Mouse (Mus musculus) hindbrain, embryonic 14.5 days (tissue): ENCODE results near the gene Rasgrf1. TPM values are rescaled to one million over a fixed set of nuclear protein-coding genes. Genes with fewer than 3 reads are reported as not detected.

Experiments used
- ATAC-seq: fragments of 200-750 bp; cut with Nextera tagmentation; 2 replicates; pipeline ENCODE4 v1.8.0; 2017; ENCODE audit warnings: moderate number of reproducible peaks, mild to moderate bottlenecking, moderate TSS enrichment, moderate library complexity; ENCODE audit not compliant: low FRiP score
- DNase-seq: peaks from one replicate; pipeline ENCODE4 v3.0.0-alpha.2; 2015; ENCODE audit warnings: low spot score
- H3K27ac ChIP-seq: fragments of 300-500 bp; sonication (generic); 2 replicates; pipeline ENCODE4 v1.5.1; 2014; ENCODE audit warnings: mild to moderate bottlenecking, moderate library complexity
- H3K27me3 ChIP-seq: fragments of 300-500 bp; sonication (generic); 2 replicates; pipeline ENCODE4 v1.6.1; 2014; ENCODE audit warnings: mild to moderate bottlenecking, low read length, mixed read lengths; ENCODE audit not compliant: control insufficient read depth, insufficient read depth
- H3K36me3 ChIP-seq: fragments of 300-500 bp; sonication (generic); replicated peaks from 2 replicates; pipeline ENCODE4 v1.6.1; 2014; ENCODE audit not compliant: control insufficient read depth, insufficient read depth
- H3K4me1 ChIP-seq: fragments of 300-500 bp; sonication (generic); replicated peaks from 2 replicates; pipeline ENCODE4 v1.6.1; 2014; ENCODE audit warnings: antibody characterized with exemption, low read length, mixed read lengths; ENCODE audit not compliant: control insufficient read depth, insufficient read depth
- H3K4me2 ChIP-seq: fragments of 300-500 bp; sonication (generic); replicated peaks from 2 replicates; pipeline ENCODE4 v1.6.1; 2014; ENCODE audit warnings: mild to moderate bottlenecking, moderate library complexity
- H3K4me3 ChIP-seq: fragments of 300-500 bp; sonication (generic); replicated peaks from 2 replicates; pipeline ENCODE4 v1.5.1; 2014; ENCODE audit warnings: mild to moderate bottlenecking, low read length
- H3K9ac ChIP-seq: fragments of 300-500 bp; sonication (generic); 2 replicates; pipeline ENCODE4 v1.6.1; 2014
- H3K9me3 ChIP-seq: fragments of 300-500 bp; sonication (generic); 2 replicates; pipeline ENCODE4 v1.6.1; 2016; ENCODE audit warnings: low read length; ENCODE audit not compliant: control insufficient read depth
- WGBS: fragments of 180-500 bp; shearing (Covaris S2); extraction: QIAGEN DNeasy Blood & Tissue Kit; methylation state at CpG from one replicate; pipeline ENCODE4 v1.1.7; 2014; 5-methylcytosine and 5-hydroxymethylcytosine counted together
- polyA plus RNA-seq: library from polyadenylated mRNA; unstranded; fragments of >200 nt; fragmentation: Nextera tagmentation; extraction: Ambion mirVana; gene quantifications from 2 replicates; pipeline ENCODE4 v1.2.1, GENCODE M21; 2014

Gene Rasgrf1
- polyA plus RNA-seq, 1 experiment from 2014 or later, result 10.1 TPM

DNA sequence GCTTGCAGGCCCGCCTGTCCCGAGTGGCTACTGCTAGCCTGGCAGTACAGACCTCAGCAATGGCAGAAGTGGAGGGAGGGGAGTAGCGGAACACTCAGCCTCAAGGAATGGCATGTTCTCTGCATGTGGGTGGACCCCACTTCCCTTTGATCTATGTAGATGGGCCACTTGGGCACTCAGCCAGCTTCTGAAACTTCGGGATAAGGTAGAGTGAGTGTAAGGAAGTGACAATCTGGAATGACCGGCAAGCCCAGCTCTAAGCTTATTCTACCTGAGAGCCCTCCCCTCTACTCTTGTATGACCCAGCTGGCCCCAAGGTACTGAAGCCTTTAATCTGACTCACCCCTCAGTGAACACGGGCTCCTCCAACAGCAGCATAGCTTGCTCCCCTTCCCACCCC lies 98.4 kb downstream of the Rasgrf1 start:
- WGBS, result 89% methylated on average over 6 of the region's 6 CpGs
- H3K4me3 ChIP-seq, result no peak overlapping the region
- 0 out of 2 replicates have a peak, but pooled peaks have one; percentile 8 for ATAC-seq

DNA sequence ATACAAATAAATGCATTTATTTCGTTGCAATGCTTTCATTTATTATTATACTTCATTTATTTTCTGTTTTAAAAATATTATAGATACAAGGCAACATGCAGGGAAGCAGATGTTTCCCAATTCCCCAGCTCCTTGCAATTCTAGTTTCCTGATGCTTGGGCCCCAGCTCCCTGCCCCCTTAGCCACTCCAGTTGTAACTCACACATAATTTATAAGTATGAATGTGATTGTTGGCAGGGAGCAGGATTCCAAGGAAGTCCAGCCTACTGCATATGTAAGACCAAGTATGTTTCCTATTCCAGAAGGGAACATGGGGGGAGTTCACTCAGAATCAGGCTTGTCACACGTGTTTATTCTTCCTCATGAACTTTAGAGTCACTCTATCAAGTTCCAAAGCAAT lies 102.1 kb downstream of the Rasgrf1 start:
- Histone ChIP-seq H3K9ac (no peak overlapping the region), H3K9me3 (no peaks in the 10 kb centered on the region), H3K4me1 (no peaks in the 10 kb centered on the region), H3K36me3 (no peaks in the 10 kb centered on the region), H3K27me3 (no peaks in the 10 kb centered on the region), H3K4me2 (no peak overlapping the region), H3K4me3 (no peak overlapping the region), H3K27ac (no peak overlapping the region)
- 75% methylated on average over 2 of the region's 2 CpGs for WGBS
- no peak for ATAC-seq
- no peak for DNase-seq

More for the DNA sequence above, 98.4 kb downstream of the Rasgrf1 start:
- Histone ChIP-seq H3K9me3 (no peaks in the 10 kb centered on the region), H3K4me1 (no peaks in the 10 kb centered on the region), H3K36me3 (no peaks in the 10 kb centered on the region), H3K27me3 (no peaks in the 10 kb centered on the region), H3K27ac (no peak overlapping the region), H3K4me2 (no peak overlapping the region), H3K9ac (no peak overlapping the region)
- no peak for DNase-seq

DNA sequence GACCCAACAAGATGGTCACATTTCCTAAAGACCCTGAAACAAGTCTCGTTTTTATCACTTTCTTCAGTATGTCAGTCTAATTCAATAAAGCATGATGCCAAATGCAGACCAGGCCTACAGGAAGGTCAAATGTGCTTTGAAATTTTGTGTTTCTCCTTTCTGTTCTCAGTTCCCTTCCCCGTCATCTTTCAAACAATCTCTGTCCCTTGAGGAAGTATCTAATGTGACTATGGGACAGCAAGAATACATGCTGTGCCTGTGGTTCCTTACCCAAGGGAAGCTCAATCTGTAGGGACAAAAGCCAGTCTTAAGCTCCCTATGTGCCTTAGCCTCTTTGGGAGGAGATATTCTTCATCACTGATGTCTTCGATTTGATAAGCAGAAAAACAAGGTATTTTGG lies 104.9 kb downstream of the Rasgrf1 start:
- Histone ChIP-seq H3K9me3 (no peaks in the 10 kb centered on the region), H3K4me3 (no peak overlapping the region), H3K36me3 (no peaks in the 10 kb centered on the region), H3K9ac (no peak overlapping the region), H3K4me1 (no peaks in the 10 kb centered on the region), H3K4me2 (no peak overlapping the region), H3K27ac (no peak overlapping the region), H3K27me3 (no peaks in the 10 kb centered on the region)
- ATAC-seq (no peak), DNase-seq (no peak)
- whole genome bisulfite sequencing, result 90% methylated on average over 3 of the region's 3 CpGs

- ATAC-seq, result no peak
- Histone ChIP-seq H3K4me3 (no peak overlapping the region), H3K4me1 (no peaks in the 10 kb centered on the region), H3K9me3 (no peaks in the 10 kb centered on the region), H3K27me3 (no peaks in the 10 kb centered on the region), H3K36me3 (no peaks in the 10 kb centered on the region), H3K9ac (no peak overlapping the region), H3K4me2 (no peak overlapping the region), H3K27ac (no peak overlapping the region)
- 79% methylated on average over 6 of the region's 6 CpGs for WGBS
- DNase-seq, result no peak
Measured at GRCm38 (mm10) chr9:90016204-90016603, 106.5 kb downstream of the Rasgrf1 start.

GRCm38 (mm10) chr9:90020866-90021265 lies 111.2 kb downstream of the Rasgrf1 start:
- Histone ChIP-seq H3K27me3 (no peaks in the 10 kb centered on the region), H3K4me1 (no peaks in the 10 kb centered on the region), H3K4me2 (no peak overlapping the region), H3K4me3 (no peak overlapping the region), H3K27ac (no peak overlapping the region), H3K9me3 (no peaks in the 10 kb centered on the region), H3K9ac (no peak overlapping the region), H3K36me3 (no peaks in the 10 kb centered on the region)
- 82% methylated on average over 6 of the region's 6 CpGs for WGBS
- DNase-seq, result no peak
- ATAC-seq, result no peak

DNA sequence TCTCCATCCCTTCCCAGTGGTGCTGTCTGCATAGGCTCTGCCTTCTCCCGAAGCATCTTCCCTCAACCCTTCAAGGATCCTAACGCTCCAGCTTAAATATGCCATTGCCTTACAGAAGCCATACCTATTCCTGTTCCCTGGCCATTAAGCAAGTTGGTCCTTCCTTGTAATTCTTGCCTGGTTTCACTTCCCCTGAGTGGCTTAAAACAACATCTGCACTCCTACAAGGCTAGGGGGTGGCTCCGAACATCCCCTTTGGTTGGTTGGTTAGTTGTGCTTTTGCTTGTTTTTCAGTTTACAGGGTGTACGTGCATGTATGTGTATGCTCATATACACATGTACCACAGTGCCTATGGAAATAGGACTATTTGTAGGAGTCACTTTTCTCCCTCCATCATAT lies 111.7 kb downstream of the Rasgrf1 start:
- WGBS, result 92% methylated on average over 4 of the region's 4 CpGs
- Histone ChIP-seq H3K36me3 (no peaks in the 10 kb centered on the region), H3K27me3 (no peaks in the 10 kb centered on the region), H3K9ac (no peak overlapping the region), H3K4me1 (no peaks in the 10 kb centered on the region), H3K27ac (no peak overlapping the region), H3K4me3 (no peak overlapping the region), H3K9me3 (no peaks in the 10 kb centered on the region), H3K4me2 (no peak overlapping the region)
- DNase-seq, result no peak
- no peak for ATAC-seq

DNA sequence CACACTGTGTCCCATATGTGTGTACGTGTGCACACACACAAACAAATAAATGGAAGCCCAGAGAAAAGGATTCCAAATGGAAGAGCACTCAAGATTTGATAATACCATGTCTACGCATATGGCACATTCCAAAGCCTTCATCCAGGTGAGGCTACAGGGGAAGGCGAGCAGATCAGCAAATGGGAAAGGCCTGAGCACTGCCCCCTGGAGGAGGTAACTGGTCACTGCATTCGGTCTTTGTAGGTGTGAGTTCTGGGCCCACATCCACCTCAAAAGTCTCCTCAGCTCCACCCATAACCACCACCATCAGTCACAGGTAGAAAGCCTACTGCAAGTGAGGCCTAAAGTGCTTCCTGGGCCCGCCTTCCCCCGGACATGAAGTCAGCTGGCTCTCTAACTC lies 118.0 kb downstream of the Rasgrf1 start:
- H3K4me1 ChIP-seq, result no peaks in the 10 kb centered on the region
- no peak overlapping the region for H3K9ac ChIP-seq
- H3K9me3 ChIP-seq, result no peaks in the 10 kb centered on the region
- H3K27me3 ChIP-seq, result no peaks in the 10 kb centered on the region
- ATAC-seq (no peak), DNase-seq (no peak)
- WGBS, result 92% methylated on average over 6 of the region's 6 CpGs
- H3K27ac ChIP-seq, result no peak overlapping the region
- no peaks in the 10 kb centered on the region for H3K36me3 ChIP-seq
- no peak overlapping the region for H3K4me2 ChIP-seq
- H3K4me3 ChIP-seq, result no peak overlapping the region

DNA sequence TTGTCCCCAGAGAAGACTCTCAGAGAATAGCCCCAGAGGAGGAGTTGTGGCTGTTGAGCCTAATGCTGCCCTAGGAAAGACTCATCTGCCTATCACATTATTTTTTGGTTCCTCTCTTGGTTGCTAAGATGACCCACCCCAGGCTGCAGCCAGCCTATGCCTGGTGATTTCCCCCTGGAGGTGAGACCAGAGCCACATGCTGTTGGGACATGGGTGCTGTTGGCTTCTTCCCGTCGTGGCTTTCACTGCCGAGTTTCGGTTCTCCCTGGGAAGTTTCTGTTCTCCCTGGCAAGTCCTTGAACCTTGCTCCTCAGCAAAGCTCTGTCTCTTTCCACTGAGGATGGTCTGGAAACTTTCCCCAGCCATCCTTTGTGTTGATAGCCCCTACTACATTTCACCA lies 124.2 kb downstream of the Rasgrf1 start:
- 86% methylated on average over 4 of the region's 4 CpGs for WGBS
- ATAC-seq, result no peak
- no peak overlapping the region for H3K9ac ChIP-seq

DNA sequence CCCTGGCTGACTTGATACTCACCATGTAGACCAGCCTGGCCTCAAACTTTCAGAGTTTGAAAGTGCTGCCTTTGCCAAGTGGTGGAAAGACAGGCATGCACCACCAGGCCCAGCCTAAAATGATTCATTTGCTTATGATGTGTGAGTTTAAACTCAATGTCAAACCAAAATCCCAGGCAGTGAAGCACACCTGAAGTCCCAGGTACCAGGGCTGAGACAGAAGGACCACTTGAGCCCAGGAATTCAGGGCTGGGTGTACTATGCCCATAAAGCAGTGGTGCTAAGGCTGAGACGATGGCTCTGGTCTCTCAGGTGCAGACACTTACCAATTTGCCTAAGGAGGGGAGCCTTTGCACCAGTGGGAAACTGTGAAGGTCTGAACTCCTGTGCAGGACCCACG lies 125.5 kb downstream of the Rasgrf1 start:
- Histone ChIP-seq H3K27ac (no peak overlapping the region), H3K4me1 (no peaks in the 10 kb centered on the region), H3K27me3 (no peaks in the 10 kb centered on the region), H3K9ac (no peak overlapping the region), H3K4me3 (no peak overlapping the region), H3K9me3 (no peaks in the 10 kb centered on the region), H3K4me2 (no peak overlapping the region), H3K36me3 (no peaks in the 10 kb centered on the region)
- DNase-seq (no peak), ATAC-seq (no peak)
- WGBS, result 83% methylated on average over 2 of the region's 2 CpGs

More for the DNA sequence above, 124.2 kb downstream of the Rasgrf1 start:
- no peak overlapping the region for H3K4me2 ChIP-seq
- no peaks in the 10 kb centered on the region for H3K9me3 ChIP-seq
- no peak overlapping the region for H3K4me3 ChIP-seq
- no peak for DNase-seq
- H3K27ac ChIP-seq, result no peak overlapping the region
- no peaks in the 10 kb centered on the region for H3K27me3 ChIP-seq
- H3K4me1 ChIP-seq, result no peaks in the 10 kb centered on the region
- H3K36me3 ChIP-seq, result no peaks in the 10 kb centered on the region

GRCm38 (mm10) chr9:90035794-90036193 lies 126.1 kb downstream of the Rasgrf1 start:
- no peak for ATAC-seq
- Histone ChIP-seq H3K4me2 (no peak overlapping the region), H3K27me3 (no peaks in the 10 kb centered on the region), H3K9ac (no peak overlapping the region), H3K4me1 (no peaks in the 10 kb centered on the region), H3K9me3 (no peaks in the 10 kb centered on the region), H3K4me3 (no peak overlapping the region), H3K27ac (no peak overlapping the region), H3K36me3 (no peaks in the 10 kb centered on the region)
- DNase-seq, result no peak
- 97% methylated on average over 3 of the region's 3 CpGs for WGBS
